Mouse (Mus musculus): Measurements from ENCODE around the gene Mbd3. TPM values are rescaled to one million over a fixed set of nuclear protein-coding genes. Genes with fewer than 3 reads are reported as not detected.
"Not testable (repeated sequence)": the region's sequence is repeated elsewhere in the genome, so short reads cannot be mapped to it uniquely, and the experiment has no call there.

Mbd3 gene
- polyA plus RNA-seq, 1 experiment: 199 TPM

DNA sequence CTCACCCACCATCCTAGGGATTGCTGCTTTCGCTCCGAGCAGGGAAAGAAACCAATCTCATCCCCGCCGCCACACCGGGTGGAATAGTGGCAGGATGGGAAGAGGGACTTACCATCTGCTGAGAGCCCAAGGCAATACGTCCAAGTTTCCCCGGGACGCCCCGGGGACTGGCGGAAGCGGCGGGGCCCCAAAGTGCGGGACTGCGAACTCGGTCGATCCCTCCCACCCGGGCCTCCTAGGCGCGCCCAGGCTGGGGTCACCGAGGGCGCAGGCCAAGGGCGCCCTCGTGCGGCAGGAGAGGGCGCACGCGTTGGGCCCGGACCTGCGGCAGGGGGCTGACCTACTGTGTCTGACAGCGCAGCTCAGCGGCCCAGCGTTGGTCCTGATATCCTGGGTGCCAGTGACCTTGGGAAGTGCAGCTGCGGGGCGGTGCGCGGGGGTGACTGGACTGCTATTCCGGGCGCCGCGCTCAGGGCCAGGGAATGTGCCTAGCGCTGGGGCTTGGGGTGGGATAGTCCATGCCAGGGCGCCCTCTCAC lies 51.0 kb downstream of the Mbd3 start, which contains the start of gene Adamtsl5:
Gene Adamtsl5, minus strand, starts transcription at position 169 of the 538 bp plus-strand sequence.
- 1% methylated on average over 42 of the region's 42 CpGs for WGBS
- peaks cover 8% of the 10 kb centered on the region for H3K4me1 ChIP-seq (ENCODE audit: control insufficient read depth, insufficient read depth, low read length)

DNA sequence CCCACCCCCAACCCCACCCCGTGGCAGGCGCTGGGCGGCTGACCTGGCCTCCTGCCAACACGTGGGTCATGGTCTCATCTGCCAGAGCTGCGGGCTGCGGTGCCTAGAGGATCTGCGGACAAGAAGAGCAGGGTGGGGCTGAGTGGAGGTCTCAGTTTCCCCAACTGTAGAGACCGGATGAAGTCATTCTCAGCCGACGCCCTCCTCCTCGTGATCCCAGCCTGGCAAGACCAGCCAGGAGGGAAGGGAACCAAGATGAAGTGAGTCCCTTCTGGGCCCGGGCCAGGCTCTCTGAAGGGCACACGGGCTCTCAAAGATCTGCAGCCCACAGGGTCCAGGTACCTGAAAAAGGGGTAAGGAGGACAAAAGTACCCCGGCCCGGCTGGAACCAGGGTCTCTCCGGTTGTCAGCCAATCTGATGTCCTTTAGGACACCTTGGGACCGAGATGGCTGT lies 51.8 kb downstream of the Mbd3 start:
- WGBS: 9% methylated on average over 17 of the region's 17 CpGs

More for the DNA sequence above, 51.0 kb downstream of the Mbd3 start, which contains the start of gene Adamtsl5:
- DNase-seq: peak in 1 of 2 experiments; percentile 59
- Histone ChIP-seq H3K4me3 (replicated peaks; ENCODE audit: insufficient read depth, low read depth, low read length) (peak within 1 kb of the TSS; percentile 31), H3K27ac (ENCODE audit: insufficient read depth, low read length) (no peak within 1 kb of the TSS), H3K27me3 (ENCODE audit: control insufficient read depth, insufficient read depth, low read length) (no peaks in the 10 kb centered on the region; the same call in 1 of the 2 replicates)
- TF ChIP-seq CTCF (IDR thresholded peaks at IDR 0.05; ENCODE audit: borderline replicate concordance, insufficient read depth, low read depth, low read length) (peak; percentile 70), POLR2A (IDR thresholded peaks at IDR 0.05; ENCODE audit: borderline replicate concordance, insufficient read depth, low read length) (no peak)

DNA sequence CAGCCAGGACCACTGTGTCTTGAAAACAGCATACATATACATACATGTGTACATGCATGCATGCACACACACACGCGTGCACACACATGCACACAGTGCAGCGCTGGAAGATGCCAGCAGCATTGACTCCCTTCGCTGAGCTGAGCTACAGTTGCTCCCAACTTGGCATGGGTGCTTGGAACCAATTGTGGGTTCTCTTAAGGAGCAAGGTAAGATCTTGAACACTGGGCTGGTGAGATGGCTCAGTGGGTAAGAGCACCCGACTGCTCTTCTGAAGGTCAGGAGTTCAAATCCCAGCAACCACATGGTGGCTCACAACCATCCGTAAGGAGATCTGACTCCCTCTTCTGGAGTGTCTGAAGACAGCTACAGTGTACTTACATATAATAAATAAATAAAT lies 53.4 kb downstream of the Mbd3 start:
- not testable (repeated sequence) for H3K4me3 ChIP-seq (replicated peaks; ENCODE audit: insufficient read depth, low read depth, low read length); DNase-seq; H3K27ac ChIP-seq (ENCODE audit: insufficient read depth, low read length); H3K27me3 ChIP-seq (ENCODE audit: control insufficient read depth, insufficient read depth, low read length)
- peaks cover 13% of the 10 kb centered on the region for H3K4me1 ChIP-seq (ENCODE audit: control insufficient read depth, insufficient read depth, low read length)
- WGBS: 83% methylated on average over 6 of the region's 6 CpGs

More for the DNA sequence above, 51.8 kb downstream of the Mbd3 start:
- DNase-seq: no peak
- no peaks in the 10 kb centered on the region; the same call in 1 of the 2 replicates for H3K27me3 ChIP-seq (ENCODE audit: control insufficient read depth, insufficient read depth, low read length)
- TF ChIP-seq CTCF (IDR thresholded peaks at IDR 0.05; ENCODE audit: borderline replicate concordance, insufficient read depth, low read depth, low read length) (no peak), POLR2A (IDR thresholded peaks at IDR 0.05; ENCODE audit: borderline replicate concordance, insufficient read depth, low read length) (no peak)
- no peak overlapping the region for H3K4me3 ChIP-seq (replicated peaks; ENCODE audit: insufficient read depth, low read depth, low read length)
- peaks cover 10% of the 10 kb centered on the region for H3K4me1 ChIP-seq (ENCODE audit: control insufficient read depth, insufficient read depth, low read length)
- no peak overlapping the region for H3K27ac ChIP-seq (ENCODE audit: insufficient read depth, low read length)

DNA sequence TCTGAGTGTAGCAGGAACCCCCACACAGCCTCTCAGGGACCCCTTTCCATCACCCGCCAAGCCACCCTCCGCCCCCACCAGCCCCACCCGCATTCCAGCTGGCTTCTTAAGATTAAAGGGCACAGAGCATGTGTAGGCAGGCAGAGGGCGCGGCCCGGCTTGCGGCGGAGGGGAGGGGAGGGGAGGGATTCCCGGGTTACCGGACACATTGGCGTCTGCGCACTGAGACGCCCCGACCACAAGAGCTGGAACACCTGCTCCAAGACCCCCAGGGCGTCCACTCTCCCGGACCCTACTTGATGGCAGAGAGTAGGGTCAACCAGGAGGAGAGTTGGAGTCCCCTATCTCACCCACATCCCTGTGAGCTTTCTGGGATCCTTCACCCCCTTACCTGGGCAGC lies 54.2 kb downstream of the Mbd3 start:
- 28% methylated on average over 16 of the region's 16 CpGs for WGBS
- peaks cover 12% of the 10 kb centered on the region for H3K4me1 ChIP-seq (ENCODE audit: control insufficient read depth, insufficient read depth, low read length)
- H3K4me3 ChIP-seq (replicated peaks; ENCODE audit: insufficient read depth, low read depth, low read length): no peak overlapping the region
- H3K27me3 ChIP-seq (ENCODE audit: control insufficient read depth, insufficient read depth, low read length): no peaks in the 10 kb centered on the region; the same call in 1 of the 2 replicates
- no peak for TF ChIP-seq CTCF (IDR thresholded peaks at IDR 0.05; ENCODE audit: borderline replicate concordance, insufficient read depth, low read depth, low read length)
- no peak for TF ChIP-seq POLR2A (IDR thresholded peaks at IDR 0.05; ENCODE audit: borderline replicate concordance, insufficient read depth, low read length)
- no peak for DNase-seq
- no peak overlapping the region for H3K27ac ChIP-seq (ENCODE audit: insufficient read depth, low read length)

DNA sequence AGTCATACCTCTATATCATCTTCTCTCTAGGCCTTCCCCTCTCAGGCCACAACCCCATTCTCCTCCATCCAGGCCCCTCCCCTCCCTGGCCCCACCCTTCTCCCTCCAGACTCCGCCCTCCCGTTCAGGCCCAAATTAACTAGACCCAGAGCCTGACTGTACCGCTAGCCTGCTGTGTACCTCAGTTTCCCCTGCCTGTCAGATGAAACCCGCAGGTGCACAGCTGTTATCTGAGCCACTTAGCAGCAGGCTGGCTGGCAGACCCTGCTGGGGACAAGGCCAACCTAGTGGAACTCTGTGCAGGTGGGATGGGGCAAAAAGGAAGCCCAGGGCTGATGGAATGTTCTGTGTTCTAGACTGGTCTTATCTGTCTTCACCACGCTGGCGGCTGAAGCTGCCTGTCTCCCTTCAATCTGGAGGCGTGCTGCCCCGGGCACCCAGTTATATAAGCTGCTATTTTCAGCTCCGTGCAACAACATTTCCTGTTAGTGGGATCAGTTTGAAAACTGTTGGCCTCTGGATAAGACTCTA lies 55.2 kb downstream of the Mbd3 start:
- TF ChIP-seq POLR2A (IDR thresholded peaks at IDR 0.05; ENCODE audit: borderline replicate concordance, insufficient read depth, low read length) (no peak), CTCF (IDR thresholded peaks at IDR 0.05; ENCODE audit: borderline replicate concordance, insufficient read depth, low read depth, low read length) (no peak)
- DNase-seq: no peak
- Histone ChIP-seq H3K4me3 (replicated peaks; ENCODE audit: insufficient read depth, low read depth, low read length) (no peak overlapping the region), H3K27ac (ENCODE audit: insufficient read depth, low read length) (no peak overlapping the region), H3K27me3 (ENCODE audit: control insufficient read depth, insufficient read depth, low read length) (no peaks in the 10 kb centered on the region; the same call in 1 of the 2 replicates), H3K4me1 (ENCODE audit: control insufficient read depth, insufficient read depth, low read length) (peaks cover 11% of the 10 kb centered on the region)
- 55% methylated on average over 9 of the region's 9 CpGs for WGBS

DNA sequence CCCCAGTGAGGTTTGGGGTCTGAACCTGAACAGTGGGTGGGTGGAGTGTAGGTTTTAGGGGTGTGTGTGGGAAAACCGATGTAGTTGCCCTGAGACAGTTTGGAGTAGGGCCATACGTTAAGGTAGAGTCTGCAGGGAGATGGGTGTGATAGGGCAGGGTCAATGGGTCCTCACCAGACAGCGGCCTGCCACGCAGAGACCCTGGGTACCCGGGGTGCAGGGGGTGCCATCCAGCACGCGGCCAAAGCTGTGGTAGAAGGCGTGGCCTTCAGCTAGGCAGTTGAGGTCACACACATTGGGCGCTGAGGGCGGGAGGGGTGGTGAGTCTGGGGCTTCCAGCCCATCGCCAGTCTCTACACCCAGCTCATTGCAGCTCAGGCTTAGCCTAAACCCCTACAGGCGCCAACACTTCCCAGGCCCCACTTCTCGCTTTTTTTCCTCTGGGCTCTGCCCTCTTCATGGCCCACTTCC lies 55.9 kb downstream of the Mbd3 start:
- TF ChIP-seq CTCF (IDR thresholded peaks at IDR 0.05; ENCODE audit: borderline replicate concordance, insufficient read depth, low read depth, low read length) (no peak), POLR2A (IDR thresholded peaks at IDR 0.05; ENCODE audit: borderline replicate concordance, insufficient read depth, low read length) (no peak)
- Histone ChIP-seq H3K27me3 (ENCODE audit: control insufficient read depth, insufficient read depth, low read length) (no peaks in the 10 kb centered on the region; the same call in 1 of the 2 replicates), H3K4me3 (replicated peaks; ENCODE audit: insufficient read depth, low read depth, low read length) (no peak overlapping the region), H3K27ac (ENCODE audit: insufficient read depth, low read length) (no peak overlapping the region), H3K4me1 (ENCODE audit: control insufficient read depth, insufficient read depth, low read length) (peaks cover 11% of the 10 kb centered on the region)
- 44% methylated on average over 13 of the region's 13 CpGs for WGBS
- DNase-seq: no peak

DNA sequence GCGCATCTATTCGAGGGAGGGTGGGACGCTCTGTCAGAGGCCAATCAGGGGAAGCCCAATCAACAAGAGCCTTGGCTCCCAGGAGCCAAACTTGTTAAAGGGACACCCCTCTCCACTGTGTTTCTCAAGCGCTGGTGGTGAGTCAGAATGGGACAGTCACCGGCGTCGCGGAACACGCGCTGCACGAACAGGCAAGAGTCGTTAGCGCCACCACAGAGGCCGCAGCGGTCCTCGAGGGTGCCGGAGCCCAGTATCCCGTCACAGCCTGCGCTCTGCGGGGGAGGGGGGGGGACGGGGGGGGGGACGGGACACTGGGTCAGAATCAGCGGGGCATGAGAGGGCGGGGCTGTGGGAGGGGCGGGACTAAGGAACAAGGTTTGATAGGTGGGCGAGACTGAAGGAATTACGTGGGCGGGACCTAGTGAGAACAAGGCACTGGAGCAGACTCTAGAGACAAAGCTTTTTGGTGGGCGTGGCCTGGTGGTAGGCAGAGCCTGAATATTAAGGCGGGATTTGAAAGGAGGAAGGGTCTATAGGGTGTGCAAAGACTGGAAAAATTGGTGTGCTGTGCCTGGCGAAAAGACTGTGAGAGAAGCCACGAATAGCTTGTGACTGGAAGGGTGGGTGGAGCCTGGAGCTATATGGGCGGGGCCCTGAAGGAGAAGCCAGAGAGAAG lies 56.5 kb downstream of the Mbd3 start:
- Histone ChIP-seq H3K27me3 (ENCODE audit: control insufficient read depth, insufficient read depth, low read length) (no peaks in the 10 kb centered on the region; the same call in 1 of the 2 replicates), H3K4me3 (replicated peaks; ENCODE audit: insufficient read depth, low read depth, low read length) (no peak overlapping the region), H3K4me1 (ENCODE audit: control insufficient read depth, insufficient read depth, low read length) (peaks cover 8% of the 10 kb centered on the region), H3K27ac (ENCODE audit: insufficient read depth, low read length) (no peak overlapping the region)
- WGBS: 2% methylated on average over 29 of the region's 33 CpGs
- TF ChIP-seq POLR2A (IDR thresholded peaks at IDR 0.05; ENCODE audit: borderline replicate concordance, insufficient read depth, low read length): no peak
- no peak for TF ChIP-seq CTCF (IDR thresholded peaks at IDR 0.05; ENCODE audit: borderline replicate concordance, insufficient read depth, low read depth, low read length)
- DNase-seq: no peak

Other genes with a start within 250 kb of the Mbd3 start
- gene Cirbp, start 233.6 kb downstream of the Mbd3 start, polyA plus RNA-seq (2012; rRNA removed): 240 and 261 TPM in 2 replicates
- gene 1600002K03Rik, start 226.6 kb downstream of the Mbd3 start, polyA plus RNA-seq (2012; rRNA removed): 16.4 and 18.0 TPM in 2 replicates
- gene Efna2, start 220.1 kb downstream of the Mbd3 start, polyA plus RNA-seq (2012; rRNA removed): 10.2 and 10.7 TPM in 2 replicates
- gene Mum1, start 173.1 kb downstream of the Mbd3 start, polyA plus RNA-seq (2012; rRNA removed): 41.1 and 42.5 TPM in 2 replicates
- 668 and 680 TPM in 2 replicates for gene Ndufs7, start 150.4 kb downstream of the Mbd3 start, polyA plus RNA-seq (2012; rRNA removed)
- gene Gamt, start 138.5 kb downstream of the Mbd3 start, polyA plus RNA-seq (2012; rRNA removed): 52.9 and 54.5 TPM in 2 replicates
- 90.2 and 92.7 TPM in 2 replicates for gene Dazap1, start 138.1 kb downstream of the Mbd3 start, polyA plus RNA-seq (2012; rRNA removed)
- gene Rps15, start 107.1 kb downstream of the Mbd3 start, polyA plus RNA-seq (2012; rRNA removed): 1,303 and 1,454 TPM in 2 replicates
- 67.1 and 69.1 TPM in 2 replicates for gene Apc2, start 103.6 kb downstream of the Mbd3 start, polyA plus RNA-seq (2012; rRNA removed)
- gene 2310011J03Rik, start 79.0 kb downstream of the Mbd3 start, polyA plus RNA-seq (2012; rRNA removed): 49.7 and 51.1 TPM in 2 replicates
- gene Pcsk4, start 70.1 kb downstream of the Mbd3 start, polyA plus RNA-seq (2012; rRNA removed): 13.7 and 14.1 TPM in 2 replicates
- gene Reep6, start 69.6 kb downstream of the Mbd3 start, polyA plus RNA-seq (2012; rRNA removed): 9.0 and 10.3 TPM in 2 replicates
- 7.9 and 10.8 TPM in 2 replicates for gene Adamtsl5, start 51.1 kb downstream of the Mbd3 start, polyA plus RNA-seq (2012; rRNA removed)
- gene Plk5, start 43.1 kb downstream of the Mbd3 start, polyA plus RNA-seq (2012; rRNA removed): 145 and 151 TPM in 2 replicates
- gene Mex3d, start 11.9 kb downstream of the Mbd3 start, polyA plus RNA-seq (2012; rRNA removed): 16.1 and 16.2 TPM in 2 replicates
- 1,410 and 1,545 TPM in 2 replicates for gene Uqcr11, start 7.3 kb upstream of the Mbd3 start, polyA plus RNA-seq (2012; rRNA removed)
- 34.2 and 38.8 TPM in 2 replicates for gene Tcf3, start 34.1 kb upstream of the Mbd3 start, polyA plus RNA-seq (2012; rRNA removed)
- gene Onecut3, start 95.3 kb upstream of the Mbd3 start, polyA plus RNA-seq (2012; rRNA removed): 0.36 and 0.46 TPM in 2 replicates
- 0.30 and 0.52 TPM in 2 replicates for gene Atp8b3, start 139.6 kb upstream of the Mbd3 start, polyA plus RNA-seq (2012; rRNA removed)
- gene Rexo1, start 162.0 kb upstream of the Mbd3 start, polyA plus RNA-seq (2012; rRNA removed): 44.4 and 47.5 TPM in 2 replicates
- 9.5 and 10.6 TPM in 2 replicates for gene Klf16, start 177.8 kb upstream of the Mbd3 start, polyA plus RNA-seq (2012; rRNA removed)
- gene Abhd17a, start 190.8 kb upstream of the Mbd3 start, polyA plus RNA-seq (2012; rRNA removed): 230 and 232 TPM in 2 replicates
- gene Scamp4, start 203.3 kb upstream of the Mbd3 start, polyA plus RNA-seq (2012; rRNA removed): 57.9 and 62.0 TPM in 2 replicates
- gene Adat3, start 203.3 kb upstream of the Mbd3 start, polyA plus RNA-seq (2012; rRNA removed): 7.0 and 7.5 TPM in 2 replicates
- gene Gm49322, start 206.5 kb upstream of the Mbd3 start, polyA plus RNA-seq (2012; rRNA removed): 3.5 and 4.2 TPM in 2 replicates
- gene Csnk1g2, start 223.3 kb upstream of the Mbd3 start, polyA plus RNA-seq (2012; rRNA removed): 208 and 218 TPM in 2 replicates